Mouse (Mus musculus) heart, embryonic 11.5 days (tissue): ENCODE data around the gene Rps6kl1. TPM values are rescaled to one million over a fixed set of nuclear protein-coding genes. Genes with fewer than 3 reads are reported as not detected.

ENCODE experiments used
- ATAC-seq: fragments of 200-750 bp; cut with Nextera tagmentation; replicated peaks from 2 replicates; pipeline ENCODE4 v1.8.0; 2017; ENCODE audit warnings: moderate library complexity; ENCODE audit not compliant: insufficient number of reproducible peaks, low FRiP score, low TSS enrichment
- H3K27ac ChIP-seq: fragments of 300-500 bp; sonication (generic); 2 replicates; pipeline ENCODE4 v1.5.1; 2014; ENCODE audit warnings: mild to moderate bottlenecking, low read depth, low read length
- H3K27me3 ChIP-seq: fragments of 300-500 bp; sonication (generic); 2 replicates; pipeline ENCODE4 v1.6.1; 2014; ENCODE audit warnings: mild to moderate bottlenecking, low read length, mixed read lengths; ENCODE audit not compliant: control insufficient read depth, insufficient read depth
- H3K36me3 ChIP-seq: fragments of 300-500 bp; sonication (generic); 2 replicates; pipeline ENCODE4 v1.6.1; 2014; ENCODE audit warnings: mild to moderate bottlenecking, low read length, moderate library complexity, mixed read lengths; ENCODE audit not compliant: control insufficient read depth, insufficient read depth
- H3K4me1 ChIP-seq: fragments of 300-500 bp; sonication (generic); 2 replicates; pipeline ENCODE4 v1.6.1; 2014; ENCODE audit warnings: low read length; ENCODE audit not compliant: control insufficient read depth, insufficient read depth
- H3K4me2 ChIP-seq: fragments of 300-500 bp; sonication (generic); 2 replicates; pipeline ENCODE4 v1.6.1; 2014; ENCODE audit warnings: mild to moderate bottlenecking, moderate library complexity
- H3K4me3 ChIP-seq: fragments of 300-500 bp; sonication (generic); 2 replicates; pipeline ENCODE4 v1.5.1; 2014; ENCODE audit warnings: low read depth, low read length
- H3K9ac ChIP-seq: fragments of 300-500 bp; sonication (generic); 2 replicates; pipeline ENCODE4 v1.6.1; 2014; ENCODE audit warnings: mild to moderate bottlenecking, low read depth, low read length, moderate library complexity
- H3K9me3 ChIP-seq: fragments of 300-500 bp; sonication (generic); replicated peaks from 2 replicates; pipeline ENCODE4 v1.6.1; 2016; ENCODE audit warnings: low read length; ENCODE audit not compliant: control insufficient read depth
- WGBS: fragments of 180-500 bp; shearing (Covaris S2); extraction: QIAGEN DNeasy Blood & Tissue Kit; methylation state at CpG from one replicate; pipeline ENCODE4 v1.1.7; 2014; ENCODE audit not compliant: insufficient replicate concordance; 5-methylcytosine and 5-hydroxymethylcytosine counted together
- polyA plus RNA-seq: library from polyadenylated mRNA; unstranded; fragments of >200 nt; fragmentation: Nextera tagmentation; extraction: Ambion mirVana; gene quantifications from 2 replicates; pipeline ENCODE4 v1.2.1, GENCODE M21; 2014

Gene Rps6kl1
- polyA plus RNA-seq, 1 experiment from 2014 or later: 0.94 TPM

DNA sequence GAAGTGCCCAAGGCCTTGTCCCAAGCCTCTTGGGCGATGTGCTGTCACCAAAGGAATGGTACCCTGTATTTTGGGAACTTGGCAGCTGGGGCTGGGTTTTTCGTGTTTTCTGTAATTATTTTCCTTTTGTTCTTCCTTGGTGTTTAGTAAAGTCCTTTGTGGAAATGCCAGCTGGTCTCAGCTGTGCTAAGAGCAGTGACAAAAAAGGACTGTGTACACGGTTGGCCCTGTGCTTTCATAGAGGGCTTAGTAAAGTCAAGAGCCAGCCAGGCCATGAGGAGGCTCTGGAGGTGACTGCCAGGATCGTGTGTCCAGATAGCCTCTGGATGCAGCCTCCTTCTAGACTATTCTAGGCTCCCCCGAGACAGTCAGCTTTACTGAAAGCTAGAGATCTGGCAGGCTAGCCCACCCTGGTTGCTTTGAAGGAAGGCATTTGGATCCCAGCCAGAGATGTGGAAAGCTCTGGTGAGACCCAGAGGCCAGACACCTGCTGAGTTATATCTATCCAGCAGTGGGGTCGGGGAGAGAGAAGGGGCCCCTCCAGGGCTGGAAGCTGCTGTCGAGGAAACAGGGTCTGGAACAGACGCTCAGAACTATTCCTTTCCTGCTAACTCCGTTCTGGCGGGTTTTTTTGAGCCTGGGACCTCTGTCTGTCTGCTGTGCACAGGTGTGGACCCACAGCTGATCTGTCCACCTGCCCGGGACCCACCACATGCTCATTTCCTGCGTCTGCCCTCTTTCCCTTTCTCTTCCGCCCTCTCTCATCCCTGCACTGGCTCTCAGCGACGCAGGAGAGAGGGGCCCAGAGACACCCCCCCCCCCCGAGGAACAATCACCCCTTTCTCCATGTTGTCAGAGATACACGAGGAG is 30.6 kb upstream of the Rps6kl1 start:
- Histone ChIP-seq H3K4me1 (peaks cover 29% of the 10 kb centered on the region), H3K36me3 (no peaks in the 10 kb centered on the region), H3K27ac (no peak overlapping the region), H3K27me3 (peaks cover 8% of the 10 kb centered on the region), H3K4me3 (no peak overlapping the region), H3K4me2 (peak overlapping the region; percentile 20), H3K9ac (no peak overlapping the region), H3K9me3 (no peaks in the 10 kb centered on the region)
- WGBS: 23% methylated on average over 15 of the region's 17 CpGs
- ATAC-seq: no peak

DNA sequence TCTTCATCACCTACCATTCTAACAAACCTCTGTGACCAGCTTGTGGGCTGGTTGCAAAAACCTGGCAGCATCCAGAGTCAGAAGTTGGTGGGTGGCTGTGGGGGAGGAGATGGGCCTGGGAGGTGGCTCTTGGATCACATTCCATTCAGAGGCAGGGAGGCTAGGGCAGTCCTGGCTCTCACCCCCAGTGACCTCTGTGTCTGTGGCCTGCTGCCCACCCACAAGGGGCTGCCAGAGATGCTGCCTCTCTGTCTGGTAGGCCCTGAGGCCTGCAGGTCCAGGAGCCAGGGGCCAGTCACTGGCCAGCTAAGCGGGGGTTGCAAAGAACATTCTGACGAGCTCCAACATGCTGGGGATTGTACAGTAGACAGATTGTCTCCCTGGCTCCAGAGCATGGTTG is 27.2 kb upstream of the Rps6kl1 start:
- Histone ChIP-seq H3K4me3 (no peak overlapping the region), H3K27ac (no peak overlapping the region), H3K9ac (no peak overlapping the region), H3K9me3 (no peaks in the 10 kb centered on the region), H3K27me3 (peaks cover 8% of the 10 kb centered on the region), H3K36me3 (no peaks in the 10 kb centered on the region), H3K4me2 (no peak overlapping the region), H3K4me1 (peaks cover 48% of the 10 kb centered on the region)
- no peak for ATAC-seq
- WGBS: 71% methylated on average over 2 of the region's 2 CpGs

DNA sequence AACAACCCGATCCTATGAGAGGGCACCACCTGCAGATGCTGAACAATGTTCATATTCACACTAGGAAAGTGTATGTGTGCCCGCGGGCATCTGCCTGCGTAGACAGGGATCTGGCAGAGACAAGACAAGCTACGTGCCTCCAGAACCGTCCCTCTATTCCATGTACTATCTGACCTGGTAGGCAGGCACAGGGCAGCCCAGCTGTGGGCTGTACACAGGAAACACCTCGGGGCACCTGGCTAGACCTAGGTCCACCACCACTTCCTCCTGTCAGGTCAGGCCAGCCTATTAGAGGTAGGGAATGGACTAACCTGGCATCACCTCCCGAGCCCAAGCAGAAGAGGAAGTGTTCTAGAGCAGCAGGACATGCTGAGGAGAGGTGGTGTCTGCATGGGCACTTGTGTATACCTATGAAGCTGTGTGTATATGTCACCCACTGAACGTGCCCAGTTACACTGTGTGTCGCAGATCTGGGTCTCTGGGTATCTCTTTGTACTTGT is 26.7 kb upstream of the Rps6kl1 start, which contains the start of gene Pgf:
Gene Pgf, minus strand, starts transcription at position 51 of the 500 bp plus-strand sequence.
- peaks cover 8% of the 10 kb centered on the region for H3K27me3 ChIP-seq
- H3K9ac ChIP-seq: peak within 1 kb of the TSS; percentile 53
- peak within 1 kb of the TSS; percentile 65 for H3K4me2 ChIP-seq
- no peaks in the 10 kb centered on the region for H3K36me3 ChIP-seq
- no peak within 1 kb of the TSS for H3K27ac ChIP-seq
- peak within 1 kb of the TSS; percentile 38 for H3K4me3 ChIP-seq
- ATAC-seq: no peak
- 78% methylated on average over 10 of the region's 10 CpGs for WGBS
- peaks cover 48% of the 10 kb centered on the region for H3K4me1 ChIP-seq
- no peaks in the 10 kb centered on the region for H3K9me3 ChIP-seq

DNA sequence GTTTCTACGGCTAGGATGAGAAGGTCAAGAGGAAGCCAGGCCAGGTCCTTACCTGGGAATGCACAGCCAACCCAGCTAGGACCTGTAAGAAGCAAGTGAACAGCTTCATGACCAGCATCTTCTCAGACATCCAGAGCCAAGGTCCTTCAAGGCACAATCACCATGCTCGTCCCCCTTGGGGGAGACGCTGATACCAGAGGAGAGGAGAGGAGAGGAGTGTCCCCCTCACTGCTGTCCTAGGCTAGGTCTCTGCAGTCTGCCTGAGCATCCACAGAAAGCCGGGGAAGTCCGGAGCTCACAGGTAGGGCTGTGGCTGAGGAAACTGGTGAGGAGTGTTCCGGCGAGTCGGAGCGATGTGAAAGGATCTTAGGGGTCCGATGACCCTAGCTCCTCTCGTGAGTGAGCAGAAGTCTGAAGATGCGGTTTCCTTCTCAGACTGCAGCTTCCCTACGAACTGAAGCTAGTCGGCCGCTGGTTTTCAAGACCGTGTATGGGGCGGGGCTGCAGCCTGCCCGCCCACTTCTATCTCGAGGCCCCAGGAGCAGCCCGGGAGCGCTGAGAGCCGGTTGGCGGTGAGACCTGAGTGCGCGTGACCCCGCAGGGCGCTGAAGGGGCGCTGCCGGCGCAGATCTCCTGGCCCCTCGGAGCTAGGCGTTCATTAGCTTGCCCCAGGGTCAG is 25.9 kb upstream of the Rps6kl1 start:
- peak overlapping the region; percentile 53 for H3K9ac ChIP-seq
- no peaks in the 10 kb centered on the region for H3K9me3 ChIP-seq
- H3K4me1 ChIP-seq: peaks cover 50% of the 10 kb centered on the region
- H3K4me2 ChIP-seq: peak overlapping the region; percentile 65
- WGBS: 1% methylated on average over 30 of the region's 32 CpGs
- ATAC-seq: 0 out of 2 replicates have a peak, but pooled peaks have one; percentile 24
- H3K4me3 ChIP-seq: peak overlapping the region; percentile 38
- no peak overlapping the region for H3K27ac ChIP-seq
- no peaks in the 10 kb centered on the region for H3K36me3 ChIP-seq
- H3K27me3 ChIP-seq: peaks cover 5% of the 10 kb centered on the region

DNA sequence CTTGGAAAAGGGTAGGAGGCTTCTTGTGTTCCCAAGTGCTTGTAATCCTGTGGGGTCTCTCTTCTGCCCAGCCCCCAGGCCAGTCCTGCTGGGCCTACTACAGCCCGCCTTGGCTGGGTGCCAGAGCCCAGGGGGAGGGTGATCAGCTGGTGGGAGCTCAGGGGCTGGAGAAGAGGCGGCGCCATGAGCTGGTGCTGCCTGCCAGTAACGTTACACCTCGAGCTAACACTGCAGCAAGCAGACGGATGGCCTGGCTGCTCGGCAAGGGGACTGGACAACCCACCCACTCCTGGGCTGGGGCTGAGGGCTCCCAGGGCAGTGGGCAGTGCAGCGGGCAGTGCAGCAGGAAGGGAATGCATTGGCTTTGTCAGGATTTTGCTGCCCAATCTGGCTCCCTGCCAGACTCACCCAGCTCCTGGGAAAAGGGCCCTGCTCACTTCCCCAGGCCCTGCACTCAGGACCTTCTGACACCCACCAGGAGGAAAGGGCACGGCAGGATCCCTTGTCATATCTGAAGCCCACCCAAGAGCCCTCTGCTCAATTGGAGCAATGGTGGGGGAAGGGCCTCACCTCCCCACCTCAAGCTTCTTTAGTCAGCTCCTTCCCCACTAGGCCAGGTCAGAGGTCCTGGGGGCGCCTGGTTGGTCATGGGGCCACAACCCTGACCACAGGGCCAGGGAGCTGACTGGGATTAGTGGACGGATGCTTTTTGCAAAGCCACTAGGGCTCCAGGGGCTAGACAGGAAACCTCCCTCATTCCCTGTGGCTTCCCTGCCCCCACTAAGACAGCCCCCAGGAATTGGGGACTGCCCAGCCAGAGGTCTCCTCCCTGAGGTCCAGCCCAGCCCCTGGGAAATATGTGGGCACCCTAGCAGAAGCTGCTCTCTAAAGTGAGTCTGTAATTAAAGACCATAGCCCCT is 25.1 kb upstream of the Rps6kl1 start:
- Histone ChIP-seq H3K4me2 (peak overlapping the region; percentile 65), H3K9me3 (no peaks in the 10 kb centered on the region), H3K4me3 (peak overlapping the region; percentile 38), H3K27ac (peak overlapping the region; percentile 62), H3K27me3 (no peaks in the 10 kb centered on the region; the same call in 1 of the 2 replicates), H3K36me3 (no peaks in the 10 kb centered on the region), H3K9ac (peak overlapping the region; percentile 53), H3K4me1 (peaks cover 42% of the 10 kb centered on the region)
- 12% methylated on average over 11 of the region's 11 CpGs for WGBS
- peak; percentile 77 for ATAC-seq

DNA sequence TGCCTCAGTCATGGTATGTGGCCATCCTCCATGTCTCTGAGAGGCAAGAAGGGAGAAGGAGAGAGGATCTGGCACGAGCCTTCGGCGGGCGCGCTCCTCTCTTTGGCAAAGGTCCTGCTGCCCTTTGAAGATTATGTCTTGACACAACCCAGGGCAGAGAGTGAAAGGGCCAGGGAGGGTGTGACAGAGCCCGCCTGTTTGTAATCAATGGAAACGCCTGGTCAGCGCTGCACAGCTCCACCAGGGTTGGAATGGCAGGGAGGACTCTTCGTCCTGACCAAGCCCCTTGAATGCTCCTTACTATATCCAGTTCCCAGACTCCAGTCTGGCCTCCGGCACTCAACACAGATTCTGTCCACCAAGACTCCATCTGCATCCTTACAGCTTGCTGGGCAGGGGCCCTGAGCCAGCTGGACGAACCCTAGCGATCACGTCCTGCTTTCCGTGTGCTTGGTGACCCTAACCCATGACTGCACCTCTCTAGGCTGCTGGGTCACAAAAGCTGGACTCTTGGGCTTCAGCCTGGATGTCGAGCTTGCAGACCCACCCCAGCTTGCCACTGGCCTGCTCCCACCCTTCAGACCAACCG is 24.1 kb upstream of the Rps6kl1 start:
- H3K27me3 ChIP-seq: no peaks in the 10 kb centered on the region
- H3K9ac ChIP-seq: peak overlapping the region; percentile 53
- H3K36me3 ChIP-seq: no peaks in the 10 kb centered on the region
- peak overlapping the region; percentile 62 for H3K27ac ChIP-seq
- no peaks in the 10 kb centered on the region for H3K9me3 ChIP-seq
- peak overlapping the region; percentile 38 for H3K4me3 ChIP-seq
- H3K4me1 ChIP-seq: peaks cover 42% of the 10 kb centered on the region
- WGBS: 22% methylated on average over 16 of the region's 16 CpGs
- no peak for ATAC-seq
- H3K4me2 ChIP-seq: peak overlapping the region; percentile 65

DNA sequence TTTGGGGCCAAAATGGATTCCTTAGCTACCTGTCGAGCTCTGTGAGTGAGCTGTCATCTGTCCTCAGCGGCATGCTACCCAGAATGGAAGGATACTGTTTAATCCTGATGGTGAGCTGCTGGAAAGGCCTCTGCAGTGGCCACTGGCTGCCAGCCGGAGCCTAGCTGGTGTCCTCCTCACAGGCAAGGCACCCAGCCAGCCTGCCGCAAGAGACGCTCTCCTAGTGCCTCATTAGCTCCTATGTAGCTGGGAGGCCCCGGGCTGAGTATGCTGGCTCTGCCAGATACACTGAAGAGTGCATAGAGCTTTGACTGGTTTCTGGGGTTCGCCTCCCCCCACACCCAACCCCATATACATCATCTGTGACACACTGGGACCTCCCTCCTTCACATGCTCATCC is 23.0 kb upstream of the Rps6kl1 start:
- WGBS: 66% methylated on average over 7 of the region's 7 CpGs
- Histone ChIP-seq H3K9me3 (no peaks in the 10 kb centered on the region), H3K27me3 (no peaks in the 10 kb centered on the region), H3K4me3 (no peak overlapping the region), H3K4me2 (peak overlapping the region; percentile 4; the same call in 1 of the 2 replicates), H3K9ac (no peak overlapping the region), H3K36me3 (no peaks in the 10 kb centered on the region), H3K27ac (no peak overlapping the region), H3K4me1 (peaks cover 42% of the 10 kb centered on the region)
- no peak for ATAC-seq

DNA sequence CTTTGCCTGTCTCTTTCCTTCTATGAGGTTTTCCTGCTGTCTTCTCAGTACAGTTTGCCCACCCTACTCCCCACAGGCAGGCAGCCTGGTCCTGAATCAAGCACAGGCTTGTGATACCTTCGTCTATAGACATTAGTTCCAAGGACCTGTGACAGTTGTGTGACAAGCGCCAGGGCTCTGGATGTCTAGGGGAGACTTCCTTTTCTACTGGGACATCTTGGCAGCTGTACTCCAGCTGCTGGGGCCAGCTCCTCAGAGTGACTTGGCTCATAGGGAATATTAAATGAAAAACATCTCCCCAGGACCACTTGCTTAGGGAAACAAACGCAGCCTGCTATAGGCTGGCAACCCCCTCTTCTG is 19.9 kb upstream of the Rps6kl1 start:
- Histone ChIP-seq H3K36me3 (no peaks in the 10 kb centered on the region), H3K4me2 (no peak overlapping the region), H3K9me3 (no peaks in the 10 kb centered on the region), H3K9ac (no peak overlapping the region), H3K27me3 (no peaks in the 10 kb centered on the region), H3K4me3 (no peak overlapping the region), H3K27ac (no peak overlapping the region), H3K4me1 (peaks cover 23% of the 10 kb centered on the region)
- no peak for ATAC-seq
- 68% methylated on average over 3 of the region's 3 CpGs for WGBS
